10 mouse cellular contexts compared by ENCODE assay signal in genomic region chr19:46620016-46620808, GRCm38 (mm10). TPM values are rescaled to one million over a fixed set of nuclear protein-coding genes. Genes with fewer than 3 reads are reported as not detected.
DNase-seq lines count a peak whose midpoint lies in the region; ATAC-seq and TF ChIP-seq lines count a peak whose summit lies in the region.
"Had no signal": no experiment of that assay in that cellular context is flagged by ENCODE, and none has a peak within 500 bp of the region (broad histone marks: within the 10 kb centered on the region; RNA-seq: fewer than 3 reads in every experiment).

No protein-coding gene starts in this region.

- no peak for ATAC-seq in forebrain, embryonic 11.5 days (replicated peaks; ENCODE audit: low FRiP score)
- no peak for ATAC-seq in liver, postnatal 0 days
- no peak for ATAC-seq in liver, embryonic 11.5 days (replicated peaks; ENCODE audit: low FRiP score)
- no peak for ATAC-seq in limb, embryonic 15.5 days (ENCODE audit: insufficient number of reproducible peaks, low FRiP score, low TSS enrichment, low read depth)
- ATAC-seq: forebrain, embryonic 13.5 days had no signal

- peaks cover 25% of the 10 kb centered on the region for H3K36me3 ChIP-seq in forebrain, embryonic 10.5 days (replicated peaks)
- H3K36me3 ChIP-seq in forebrain, embryonic 11.5 days (ENCODE audit: control insufficient read depth, insufficient read depth, low read length): no peaks in the 10 kb centered on the region
- peaks cover 28% of the 10 kb centered on the region for H3K36me3 ChIP-seq in liver, postnatal 0 days (replicated peaks; ENCODE audit: insufficient read depth, low read length)
- peaks cover 5% of the 10 kb centered on the region for H3K36me3 ChIP-seq in liver, embryonic 11.5 days (ENCODE audit: control insufficient read depth, insufficient read depth, low read length)
- H3K36me3 ChIP-seq in limb, embryonic 15.5 days: 0 out of 2 replicates have a peak, but pooled peaks cover 5% of the 10 kb centered on the region

- H3K27ac ChIP-seq in forebrain, embryonic 10.5 days: 0 out of 2 replicates have a peak overlapping the region, but pooled peaks have one; percentile 16
- no peak overlapping the region for H3K27ac ChIP-seq in forebrain, embryonic 11.5 days (ENCODE audit: low read depth, low read length)
- peak overlapping the region; percentile 49 for H3K27ac ChIP-seq in liver, postnatal 0 days (ENCODE audit: low read depth)
- no peak overlapping the region for H3K27ac ChIP-seq in liver, embryonic 11.5 days (ENCODE audit: low read depth, low read length)
- H3K27ac ChIP-seq in limb, embryonic 15.5 days: peak overlapping the region; percentile 59

- no peak for TF ChIP-seq POLR2A in brain, embryonic 14.5 days (IDR thresholded peaks at IDR 0.05; ENCODE audit: borderline replicate concordance, extremely low read depth, insufficient read depth, insufficient read length, poor library complexity, severe bottlenecking)

- no peak overlapping the region for H3K4me3 ChIP-seq in forebrain, embryonic 10.5 days
- no peak overlapping the region for H3K4me3 ChIP-seq in forebrain, embryonic 11.5 days (ENCODE audit: low read depth, low read length)
- no peak overlapping the region for H3K4me3 ChIP-seq in liver, postnatal 0 days (ENCODE audit: low read depth, low read length)
- H3K4me3 ChIP-seq in liver, embryonic 11.5 days (ENCODE audit: low read depth, low read length): no peak overlapping the region
- no peak overlapping the region for H3K4me3 ChIP-seq in limb, embryonic 15.5 days
- H3K4me3 ChIP-seq: forebrain, embryonic 13.5 days had no signal

- WGBS in forebrain, embryonic 10.5 days: 92% methylated on average over 14 of the region's 14 CpGs
- WGBS in forebrain, embryonic 11.5 days: 85% methylated on average over 14 of the region's 14 CpGs
- WGBS in liver, postnatal 0 days (ENCODE audit: insufficient replicate concordance): 68% methylated on average over 14 of the region's 14 CpGs
- WGBS in liver, embryonic 11.5 days: 76% methylated on average over 14 of the region's 14 CpGs
- WGBS in limb, embryonic 15.5 days: 72% methylated on average over 14 of the region's 14 CpGs

- TF ChIP-seq EP300 in liver, postnatal 0 days (IDR thresholded peaks at IDR 0.05; ENCODE audit: low read depth): no peak

- no peaks in the 10 kb centered on the region for H3K27me3 ChIP-seq in forebrain, embryonic 10.5 days (ENCODE audit: poor library complexity, severe bottlenecking)
- no peaks in the 10 kb centered on the region for H3K27me3 ChIP-seq in forebrain, embryonic 11.5 days (ENCODE audit: control insufficient read depth, insufficient read depth, low read length)
- H3K27me3 ChIP-seq in liver, postnatal 0 days (ENCODE audit: insufficient read depth, low read length): no peaks in the 10 kb centered on the region
- no peaks in the 10 kb centered on the region for H3K27me3 ChIP-seq in liver, embryonic 11.5 days (replicated peaks; ENCODE audit: control insufficient read depth, insufficient read depth, low read length)
- no peaks in the 10 kb centered on the region for H3K27me3 ChIP-seq in limb, embryonic 15.5 days
- H3K27me3 ChIP-seq: CH12.LX; forebrain, embryonic 13.5 days had no signal

- no peak for TF ChIP-seq CTCF in liver, postnatal 0 days (IDR thresholded peaks at IDR 0.05; ENCODE audit: low read depth)
- no peak for TF ChIP-seq CTCF in brain, embryonic 14.5 days (IDR thresholded peaks at IDR 0.05; ENCODE audit: borderline replicate concordance, extremely low read depth, insufficient read depth, insufficient read length)

- no peak overlapping the region for H3K9ac ChIP-seq in forebrain, embryonic 11.5 days (ENCODE audit: low read length)
- peak overlapping the region; percentile 21; the same call in 1 of the 2 replicates for H3K9ac ChIP-seq in liver, postnatal 0 days (replicated peaks)
- H3K9ac ChIP-seq in liver, embryonic 11.5 days (ENCODE audit: low read depth, low read length): no peak overlapping the region
- H3K9ac ChIP-seq in limb, embryonic 15.5 days: no peak overlapping the region
- H3K9ac ChIP-seq: forebrain, embryonic 13.5 days had no signal

- no peak for DNase-seq in forebrain, embryonic 10.5 days (ENCODE audit: extremely low spot score, low spot score)
- DNase-seq in forebrain, embryonic 11.5 days (ENCODE audit: low spot score): no peak
- no peak for DNase-seq in liver, postnatal 0 days
- no peak for DNase-seq in liver, embryonic 11.5 days (ENCODE audit: low spot score)
- DNase-seq in brain, embryonic 14.5 days (ENCODE audit: low read depth): peak; percentile 16
- DNase-seq in urinary bladder, postnatal 10 days (ENCODE audit: low spot score): no peak
- DNase-seq in lung, adult 18-20 months: no peak

- no peaks in the 10 kb centered on the region for H3K9me3 ChIP-seq in forebrain, embryonic 10.5 days
- H3K9me3 ChIP-seq in forebrain, embryonic 11.5 days (ENCODE audit: control insufficient read depth, low read length): no peaks in the 10 kb centered on the region
- no peaks in the 10 kb centered on the region for H3K9me3 ChIP-seq in liver, postnatal 0 days (ENCODE audit: low read length)
- H3K9me3 ChIP-seq in liver, embryonic 11.5 days (ENCODE audit: control insufficient read depth, low read length): no peaks in the 10 kb centered on the region
- no peaks in the 10 kb centered on the region for H3K9me3 ChIP-seq in limb, embryonic 15.5 days
- H3K9me3 ChIP-seq: forebrain, embryonic 13.5 days had no signal

- H3K4me2 ChIP-seq in forebrain, embryonic 11.5 days (ENCODE audit: low read depth, low read length, severe bottlenecking): no peak overlapping the region
- no peak overlapping the region for H3K4me2 ChIP-seq in liver, postnatal 0 days (ENCODE audit: low read depth, low read length)
- no peak overlapping the region for H3K4me2 ChIP-seq in liver, embryonic 11.5 days
- no peak overlapping the region for H3K4me2 ChIP-seq in limb, embryonic 15.5 days
- H3K4me2 ChIP-seq: forebrain, embryonic 13.5 days had no signal

- peaks cover 57% of the 10 kb centered on the region for H3K4me1 ChIP-seq in forebrain, embryonic 10.5 days
- H3K4me1 ChIP-seq in forebrain, embryonic 11.5 days (replicated peaks; ENCODE audit: control insufficient read depth, insufficient read depth, low read length): peaks cover 26% of the 10 kb centered on the region
- peaks cover 69% of the 10 kb centered on the region for H3K4me1 ChIP-seq in liver, postnatal 0 days (ENCODE audit: insufficient read depth)
- peaks cover 73% of the 10 kb centered on the region for H3K4me1 ChIP-seq in liver, embryonic 11.5 days (replicated peaks; ENCODE audit: control insufficient read depth, insufficient read depth, low read length)
- peaks cover 70% of the 10 kb centered on the region for H3K4me1 ChIP-seq in limb, embryonic 15.5 days

RNA-seq across cellular contexts. Expression of gene Wbp1l, which starts 21.3 kb away (rescaled TPM):
- polyA plus RNA-seq in forebrain, embryonic 10.5 days (2016; fragmentation: Nextera tagmentation; extraction: Ambion mirVana): 38.4 and 43.4 TPM in 2 replicates
- polyA plus RNA-seq in forebrain, embryonic 11.5 days (2014; fragmentation: Nextera tagmentation; extraction: Ambion mirVana): 41.3 and 41.4 TPM in 2 replicates
- polyA plus RNA-seq in liver, postnatal 0 days (2015; fragmentation: Nextera tagmentation; extraction: Ambion mirVana): 40.4 and 48.8 TPM in 2 replicates
- 36.6 and 40.7 TPM in 2 replicates for polyA plus RNA-seq in liver, embryonic 11.5 days (2014; fragmentation: Nextera tagmentation; extraction: Ambion mirVana)
- 33.7 and 44.8 TPM in 2 replicates for polyA plus RNA-seq in brain, embryonic 14.5 days (2012; rRNA removed)
- 53.4 and 59.3 TPM in 2 replicates for polyA plus RNA-seq in limb, embryonic 15.5 days (2015; fragmentation: Nextera tagmentation; extraction: Ambion mirVana)

RNA-seq across cellular contexts. Expression of gene Sfxn2, which starts 47.0 kb away (rescaled TPM):
- 16.6 and 17.9 TPM in 2 replicates for polyA plus RNA-seq in forebrain, embryonic 10.5 days (2016; fragmentation: Nextera tagmentation; extraction: Ambion mirVana)
- polyA plus RNA-seq in forebrain, embryonic 11.5 days (2014; fragmentation: Nextera tagmentation; extraction: Ambion mirVana): 10.9 and 14.6 TPM in 2 replicates
- polyA plus RNA-seq in liver, postnatal 0 days (2015; fragmentation: Nextera tagmentation; extraction: Ambion mirVana): 63.0 and 63.4 TPM in 2 replicates
- polyA plus RNA-seq in liver, embryonic 11.5 days (2014; fragmentation: Nextera tagmentation; extraction: Ambion mirVana): 24.7 and 26.2 TPM in 2 replicates
- polyA plus RNA-seq in brain, embryonic 14.5 days (2012; rRNA removed): 11.8 and 12.6 TPM in 2 replicates
- polyA plus RNA-seq in limb, embryonic 15.5 days (2015; fragmentation: Nextera tagmentation; extraction: Ambion mirVana): 22.3 and 23.5 TPM in 2 replicates

RNA-seq across cellular contexts. Expression of gene Arl3, which starts 47.2 kb away (rescaled TPM):
- 196 and 201 TPM in 2 replicates for polyA plus RNA-seq in forebrain, embryonic 10.5 days (2016; fragmentation: Nextera tagmentation; extraction: Ambion mirVana)
- 152 and 154 TPM in 2 replicates for polyA plus RNA-seq in forebrain, embryonic 11.5 days (2014; fragmentation: Nextera tagmentation; extraction: Ambion mirVana)
- polyA plus RNA-seq in liver, postnatal 0 days (2015; fragmentation: Nextera tagmentation; extraction: Ambion mirVana): 17.0 and 17.1 TPM in 2 replicates
- 42.6 and 50.5 TPM in 2 replicates for polyA plus RNA-seq in liver, embryonic 11.5 days (2014; fragmentation: Nextera tagmentation; extraction: Ambion mirVana)
- polyA plus RNA-seq in brain, embryonic 14.5 days (2012; rRNA removed): 169 and 180 TPM in 2 replicates
- 127 and 138 TPM in 2 replicates for polyA plus RNA-seq in limb, embryonic 15.5 days (2015; fragmentation: Nextera tagmentation; extraction: Ambion mirVana)

RNA-seq across cellular contexts. Expression of gene Cyp17a1, which starts 52.8 kb away (rescaled TPM):
- polyA plus RNA-seq in forebrain, embryonic 10.5 days (2016; fragmentation: Nextera tagmentation; extraction: Ambion mirVana): not detected in 2 replicates
- not detected in 2 replicates for polyA plus RNA-seq in forebrain, embryonic 11.5 days (2014; fragmentation: Nextera tagmentation; extraction: Ambion mirVana)
- 3.3 and 5.8 TPM in 2 replicates for polyA plus RNA-seq in liver, postnatal 0 days (2015; fragmentation: Nextera tagmentation; extraction: Ambion mirVana)
- 0.27 and 0.30 TPM in 2 replicates for polyA plus RNA-seq in liver, embryonic 11.5 days (2014; fragmentation: Nextera tagmentation; extraction: Ambion mirVana)
- not detected in 2 replicates for polyA plus RNA-seq in brain, embryonic 14.5 days (2012; rRNA removed)
- polyA plus RNA-seq in limb, embryonic 15.5 days (2015; fragmentation: Nextera tagmentation; extraction: Ambion mirVana): 1.9 and 2.7 TPM in 2 replicates
- polyA plus RNA-seq: forebrain, embryonic 13.5 days had no signal

Comparison
In these comparisons a context has a peak if more than half of its experiments do, and no peak if none do; other contexts are left out.
1. H3K27ac ChIP-seq: peak in forebrain, embryonic 10.5 days (single experiment), liver, postnatal 0 days (single experiment) and limb, embryonic 15.5 days (single experiment); none in forebrain, embryonic 11.5 days (single experiment) and liver, embryonic 11.5 days (single experiment).